Mouse (Mus musculus) 3T3-L1 (cell line): ENCODE measurements around the gene Itga2b.
A peak's percentile ranks its signal among the peaks of the same experiment; 100 is the strongest.

ENCODE experiments used
- DNase-seq: peaks from one replicate; pipeline ENCODE4 v3.0.0-alpha.2; 2015; ENCODE audit warnings: low read depth, low spot score

Gene Itga2b

GRCm38 (mm10) chr11:102469648-102470357 is at the start of gene Itga2b:
Itga2b (minus strand) TSS chr11:102470122.
- DNase-seq = no peak

GRCm38 (mm10) chr11:102514793-102515424 is 45.0 kb upstream of the Itga2b start:
- DNase-seq = no peak

GRCm38 (mm10) chr11:102510226-102510625 is 40.3 kb upstream of the Itga2b start:
- DNase-seq = no peak

GRCm38 (mm10) chr11:102496732-102497131 is 26.8 kb upstream of the Itga2b start:
- no peak for DNase-seq

- DNase-seq = no peak
These were observed 26.3 kb upstream of the Itga2b start for GRCm38 (mm10) chr11:102496206-102496605.

GRCm38 (mm10) chr11:102495742-102496141 is 25.8 kb upstream of the Itga2b start:
- DNase-seq = no peak

GRCm38 (mm10) chr11:102495114-102495513 is 25.2 kb upstream of the Itga2b start:
- DNase-seq = no peak

- DNase-seq = no peak
These were observed 24.2 kb upstream of the Itga2b start for GRCm38 (mm10) chr11:102494063-102494650.

- DNase-seq = no peak
These were observed 23.3 kb upstream of the Itga2b start for GRCm38 (mm10) chr11:102493241-102493640.

GRCm38 (mm10) chr11:102487901-102488300 is 18.0 kb upstream of the Itga2b start:
- DNase-seq = no peak

- peak; percentile 89 for DNase-seq
These were observed 16.9 kb upstream of the Itga2b start for GRCm38 (mm10) chr11:102486733-102487386.

GRCm38 (mm10) chr11:102481779-102482178 is 11.9 kb upstream of the Itga2b start:
- DNase-seq = no peak

GRCm38 (mm10) chr11:102480897-102481296 is 11.0 kb upstream of the Itga2b start:
- DNase-seq = peak; percentile 33

GRCm38 (mm10) chr11:102480111-102480510 is 10.2 kb upstream of the Itga2b start:
- DNase-seq = no peak

GRCm38 (mm10) chr11:102479581-102479980 is 9.7 kb upstream of the Itga2b start:
- DNase-seq = no peak

- DNase-seq = no peak
These were observed 8.7 kb upstream of the Itga2b start for GRCm38 (mm10) chr11:102478671-102479070.

- DNase-seq = no peak
These were observed 5.1 kb upstream of the Itga2b start for GRCm38 (mm10) chr11:102475027-102475426.

- DNase-seq = peak; percentile 100
These were observed 2.8 kb downstream of the Itga2b start for GRCm38 (mm10) chr11:102467041-102467631.

- peak; percentile 99 for DNase-seq
These were observed 4.0 kb downstream of the Itga2b start for GRCm38 (mm10) chr11:102465713-102466436.

- DNase-seq = no peak
These were observed 5.0 kb downstream of the Itga2b start for GRCm38 (mm10) chr11:102464901-102465300.

- no peak for DNase-seq
These were observed 8.2 kb downstream of the Itga2b start for GRCm38 (mm10) chr11:102461764-102462163.
